In the genomic region with DNA sequence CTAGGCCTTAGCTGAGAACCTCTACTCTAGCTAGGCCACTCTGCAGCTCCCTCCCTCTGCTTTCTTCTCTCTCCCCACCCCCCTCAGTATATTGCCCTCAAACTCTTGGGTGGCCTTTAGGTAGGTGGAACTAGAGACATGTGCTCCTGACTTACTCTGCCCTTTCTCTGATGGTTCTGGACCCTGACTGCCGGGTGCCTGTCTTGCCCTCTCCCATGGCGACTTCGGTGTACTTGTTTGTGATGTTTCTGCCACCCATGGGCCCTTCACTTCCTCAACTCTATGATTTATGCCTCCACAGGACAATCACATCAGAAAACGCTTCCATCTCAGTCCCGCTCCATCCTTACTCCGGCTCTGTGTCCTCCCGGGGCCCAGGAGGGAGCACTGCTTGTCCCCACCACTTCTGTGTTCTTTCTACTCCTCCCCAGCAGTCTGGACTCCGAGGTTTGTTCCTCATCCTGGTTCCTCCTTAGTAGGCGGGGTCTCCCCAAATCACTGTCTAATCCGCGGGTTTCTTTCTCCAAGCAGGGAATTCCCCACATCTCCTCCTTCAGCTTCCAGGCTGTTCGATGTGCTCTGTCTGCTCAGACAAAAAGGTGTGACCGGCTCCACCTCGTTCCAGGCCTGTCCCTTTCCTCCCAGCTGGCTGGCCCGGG, we compare ENCODE assay signal across 15 mouse cellular contexts. TPM values are rescaled to one million over a fixed set of nuclear protein-coding genes. Genes with fewer than 3 reads are reported as not detected.
DNase-seq lines count a peak whose midpoint lies in the region; ATAC-seq and TF ChIP-seq lines count a peak whose summit lies in the region.
"Had no signal": no experiment of that assay in that cellular context is flagged by ENCODE, and none has a peak within 500 bp of the region (broad histone marks: within the 10 kb centered on the region; RNA-seq: fewer than 3 reads in every experiment).

No protein-coding gene starts in this region.

- peaks cover 6% of the 10 kb centered on the region; the same call in 1 of the 2 replicates for H3K4me1 ChIP-seq in heart, embryonic 12.5 days (replicated peaks)
- H3K4me1 ChIP-seq in E14TG2a.4 (replicated peaks; ENCODE audit: low read depth, low read length), result peaks cover 49% of the 10 kb centered on the region
- no peaks in the 10 kb centered on the region for H3K4me1 ChIP-seq in hindbrain, embryonic 13.5 days (replicated peaks)
- H3K4me1 ChIP-seq: neural tube, embryonic 15.5 days had no signal

- H3K27ac ChIP-seq in heart, embryonic 12.5 days (ENCODE audit: poor library complexity, severe bottlenecking), result no peak overlapping the region
- H3K27ac ChIP-seq in hindbrain, embryonic 13.5 days, result no peak overlapping the region
- H3K27ac ChIP-seq: lung, embryonic 15.5 days; neural tube, embryonic 15.5 days had no signal

- DNase-seq in heart, adult 9 months (ENCODE audit: low spot score in 2 of 2), result peak; percentile 44 to 51
- peak; percentile 90 for DNase-seq in ZHBTc4 (ENCODE audit: low read depth, low spot score)
- DNase-seq in lung, postnatal 25 days (ENCODE audit: low spot score), result peak; percentile 44
- no peak for DNase-seq in frontal cortex, adult 2 months (ENCODE audit: extremely low spot score in 1 of 2, low spot score in 1 of 2)
- no peak for DNase-seq in cerebellum, adult 18-20 months
- DNase-seq: cerebellum, postnatal 36 days; kidney, adult 18-20 months; left cerebral cortex, postnatal 4 days had no signal

- no peak overlapping the region for H3K4me3 ChIP-seq in heart, embryonic 12.5 days
- peak overlapping the region; percentile 81 for H3K4me3 ChIP-seq in E14TG2a.4 (replicated peaks; ENCODE audit: low read length)
- no peak overlapping the region for H3K4me3 ChIP-seq in hindbrain, embryonic 13.5 days
- H3K4me3 ChIP-seq: lung, embryonic 15.5 days; neural tube, embryonic 15.5 days had no signal

- no peak for ATAC-seq in heart, embryonic 12.5 days (ENCODE audit: insufficient number of reproducible peaks, low FRiP score)
- ATAC-seq in hindbrain, embryonic 13.5 days (ENCODE audit: low FRiP score), result no peak
- ATAC-seq: activated CD4-positive, CD25-positive, alpha-beta regulatory T cell, adult 4 months; CD4-positive, CD25-positive, alpha-beta regulatory T cell, adult 4 months had no signal

- H3K9ac ChIP-seq in heart, embryonic 12.5 days, result no peak overlapping the region
- no peak overlapping the region for H3K9ac ChIP-seq in hindbrain, embryonic 13.5 days
- H3K9ac ChIP-seq: lung, embryonic 15.5 days; neural tube, embryonic 15.5 days had no signal

- H3K9me3 ChIP-seq in heart, embryonic 12.5 days (replicated peaks), result no peaks in the 10 kb centered on the region
- no peaks in the 10 kb centered on the region for H3K9me3 ChIP-seq in E14TG2a.4 (ENCODE audit: low read length)
- H3K9me3 ChIP-seq in hindbrain, embryonic 13.5 days, result no peaks in the 10 kb centered on the region
- H3K9me3 ChIP-seq: lung, embryonic 15.5 days; neural tube, embryonic 15.5 days had no signal

- 68% methylated on average over 15 of the region's 15 CpGs for WGBS in heart, embryonic 12.5 days
- 79% methylated on average over 15 of the region's 15 CpGs for WGBS in hindbrain, embryonic 13.5 days

- H3K27me3 ChIP-seq in heart, embryonic 12.5 days (replicated peaks), result no peaks in the 10 kb centered on the region
- H3K27me3 ChIP-seq in E14TG2a.4 (ENCODE audit: insufficient read depth, low read length), result no peaks in the 10 kb centered on the region
- 0 out of 2 replicates have a peak, but pooled peaks cover 2% of the 10 kb centered on the region for H3K27me3 ChIP-seq in hindbrain, embryonic 13.5 days
- H3K27me3 ChIP-seq: lung, embryonic 15.5 days; neural tube, embryonic 15.5 days had no signal

- H3K36me3 ChIP-seq in heart, embryonic 12.5 days, result no peaks in the 10 kb centered on the region
- peaks cover 9% of the 10 kb centered on the region for H3K36me3 ChIP-seq in E14TG2a.4 (ENCODE audit: insufficient read depth, low read length)
- no peaks in the 10 kb centered on the region for H3K36me3 ChIP-seq in hindbrain, embryonic 13.5 days
- H3K36me3 ChIP-seq: lung, embryonic 15.5 days; neural tube, embryonic 15.5 days had no signal

- no peak overlapping the region for H3K4me2 ChIP-seq in heart, embryonic 12.5 days
- H3K4me2 ChIP-seq in hindbrain, embryonic 13.5 days, result no peak overlapping the region
- H3K4me2 ChIP-seq: lung, embryonic 15.5 days; neural tube, embryonic 15.5 days had no signal

- TF ChIP-seq CTCF in E14TG2a.4 (conservative IDR thresholded peaks at IDR 0.05; ENCODE audit: low read length), result no peak

RNA-seq across cellular contexts. Expression of a gene that starts 15.0 kb away (rescaled TPM):
- polyA plus RNA-seq in heart, embryonic 12.5 days (2016; fragmentation: Nextera tagmentation; extraction: Ambion mirVana), result 2.0 and 2.4 TPM in 2 replicates
- polyA plus RNA-seq in hindbrain, embryonic 13.5 days (2015; fragmentation: Nextera tagmentation; extraction: Ambion mirVana), result 5.3 and 5.8 TPM in 2 replicates
- 12.0 and 13.6 TPM in 2 replicates for polyA plus RNA-seq in frontal cortex, adult 2 months (2012; rRNA removed)

RNA-seq across cellular contexts. Expression of a gene that starts 20.0 kb away (rescaled TPM):
- 41.3 and 42.0 TPM in 2 replicates for polyA plus RNA-seq in heart, embryonic 12.5 days (2016; fragmentation: Nextera tagmentation; extraction: Ambion mirVana)
- polyA plus RNA-seq in hindbrain, embryonic 13.5 days (2015; fragmentation: Nextera tagmentation; extraction: Ambion mirVana), result 21.1 and 23.6 TPM in 2 replicates
- polyA plus RNA-seq in frontal cortex, adult 2 months (2012; rRNA removed), result 23.5 and 26.2 TPM in 2 replicates

RNA-seq across cellular contexts. Expression of a gene that starts 55.3 kb away (rescaled TPM):
- polyA plus RNA-seq in heart, embryonic 12.5 days (2016; fragmentation: Nextera tagmentation; extraction: Ambion mirVana), result 18.8 and 19.9 TPM in 2 replicates
- 36.5 and 41.5 TPM in 2 replicates for polyA plus RNA-seq in hindbrain, embryonic 13.5 days (2015; fragmentation: Nextera tagmentation; extraction: Ambion mirVana)
- 28.0 and 28.9 TPM in 2 replicates for polyA plus RNA-seq in frontal cortex, adult 2 months (2012; rRNA removed)

RNA-seq across cellular contexts. Expression of a gene that starts 59.1 kb away (rescaled TPM):
- 3.6 and 3.7 TPM in 2 replicates for polyA plus RNA-seq in heart, embryonic 12.5 days (2016; fragmentation: Nextera tagmentation; extraction: Ambion mirVana)
- polyA plus RNA-seq in hindbrain, embryonic 13.5 days (2015; fragmentation: Nextera tagmentation; extraction: Ambion mirVana), result 7.4 and 8.0 TPM in 2 replicates
- polyA plus RNA-seq in frontal cortex, adult 2 months (2012; rRNA removed), result 74.1 and 95.3 TPM in 2 replicates

Comparison
In these comparisons a context has a peak if more than half of its experiments do, and no peak if none do; other contexts are left out.
1. DNase-seq: peak in heart, adult 9 months (2 of 2), ZHBTc4 (single experiment) and lung, postnatal 25 days (single experiment); none in frontal cortex, adult 2 months (0 of 2) and cerebellum, adult 18-20 months (0 of 2).